12 mouse cellular contexts compared by ENCODE assay signal in genomic region chr14:30326226-30326625, GRCm38 (mm10).
DNase-seq lines count a peak whose midpoint lies in the region; ATAC-seq lines count a peak whose summit lies in the region.
"Had no signal": no experiment of that assay in that cellular context is flagged by ENCODE, and none has a peak within 500 bp of the region (broad histone marks: within the 10 kb centered on the region; RNA-seq: fewer than 3 reads in every experiment).

No protein-coding gene starts in this region.

- no peaks in the 10 kb centered on the region for H3K9me3 ChIP-seq in hindbrain, embryonic 10.5 days
- H3K9me3 ChIP-seq in hindbrain, embryonic 14.5 days (ENCODE audit: control insufficient read depth, low read length): no peaks in the 10 kb centered on the region
- H3K9me3 ChIP-seq in lung, embryonic 15.5 days: no peaks in the 10 kb centered on the region
- H3K9me3 ChIP-seq in stomach, embryonic 16.5 days (replicated peaks; ENCODE audit: control insufficient read depth, low read length): no peaks in the 10 kb centered on the region
- H3K9me3 ChIP-seq: G1E; liver, embryonic 13.5 days; neural tube, embryonic 13.5 days had no signal

- no peak for ATAC-seq in hindbrain, embryonic 14.5 days (ENCODE audit: low FRiP score)
- peak; percentile 25; the same call in 1 of the 2 replicates for ATAC-seq in lung, embryonic 15.5 days (ENCODE audit: borderline replicate concordance, extremely low read depth, low FRiP score, low TSS enrichment)
- no peak for ATAC-seq in stomach, embryonic 16.5 days (ENCODE audit: insufficient read depth, low FRiP score)

- no peak overlapping the region for H3K4me2 ChIP-seq in hindbrain, embryonic 14.5 days (replicated peaks)
- H3K4me2 ChIP-seq in lung, embryonic 15.5 days: no peak overlapping the region
- H3K4me2 ChIP-seq in stomach, embryonic 16.5 days (ENCODE audit: low read depth, low read length): no peak overlapping the region
- H3K4me2 ChIP-seq: liver, embryonic 13.5 days; neural tube, embryonic 13.5 days had no signal

- no peak overlapping the region for H3K9ac ChIP-seq in hindbrain, embryonic 14.5 days
- no peak overlapping the region for H3K9ac ChIP-seq in lung, embryonic 15.5 days
- H3K9ac ChIP-seq in stomach, embryonic 16.5 days (ENCODE audit: low read length): no peak overlapping the region
- H3K9ac ChIP-seq: liver, embryonic 13.5 days; neural tube, embryonic 13.5 days had no signal

- peak overlapping the region; percentile 4; the same call in 1 of the 2 replicates for H3K27ac ChIP-seq in hindbrain, embryonic 10.5 days
- no peak overlapping the region for H3K27ac ChIP-seq in hindbrain, embryonic 14.5 days
- peak overlapping the region; percentile 60; the same call in 1 of the 2 replicates for H3K27ac ChIP-seq in lung, embryonic 15.5 days
- peak overlapping the region; percentile 80 for H3K27ac ChIP-seq in stomach, embryonic 16.5 days (ENCODE audit: low read length)
- H3K27ac ChIP-seq: liver, embryonic 13.5 days; neural tube, embryonic 13.5 days had no signal

- H3K4me3 ChIP-seq in hindbrain, embryonic 10.5 days: no peak overlapping the region
- H3K4me3 ChIP-seq in hindbrain, embryonic 14.5 days (replicated peaks; ENCODE audit: low read length): no peak overlapping the region
- no peak overlapping the region for H3K4me3 ChIP-seq in lung, embryonic 15.5 days
- H3K4me3 ChIP-seq in stomach, embryonic 16.5 days (replicated peaks; ENCODE audit: low read length): no peak overlapping the region
- H3K4me3 ChIP-seq: liver, embryonic 13.5 days; neural tube, embryonic 13.5 days had no signal

- H3K4me1 ChIP-seq in hindbrain, embryonic 10.5 days (replicated peaks): peaks cover 21% of the 10 kb centered on the region
- no peaks in the 10 kb centered on the region for H3K4me1 ChIP-seq in hindbrain, embryonic 14.5 days (replicated peaks; ENCODE audit: control insufficient read depth, insufficient read depth, low read length)
- peaks cover 24% of the 10 kb centered on the region for H3K4me1 ChIP-seq in lung, embryonic 15.5 days
- peaks cover 21% of the 10 kb centered on the region for H3K4me1 ChIP-seq in stomach, embryonic 16.5 days (ENCODE audit: control insufficient read depth, insufficient read depth, low read length)
- H3K4me1 ChIP-seq: liver, embryonic 13.5 days had no signal

- no peak for DNase-seq in hindbrain, embryonic 10.5 days (ENCODE audit: low spot score)
- DNase-seq in hindbrain, embryonic 14.5 days (ENCODE audit: low spot score): no peak
- no peak for DNase-seq in lung, postnatal 4 days
- peak; percentile 27 for DNase-seq in heart, postnatal 4 days
- no peak for DNase-seq in embryo, embryonic 9.5 days (ENCODE audit: extremely low spot score)
- DNase-seq: adrenal gland, postnatal 25 days; cerebellum, postnatal 10 days; liver, embryonic 13.5 days had no signal

- H3K36me3 ChIP-seq in hindbrain, embryonic 10.5 days: no peaks in the 10 kb centered on the region
- H3K36me3 ChIP-seq in hindbrain, embryonic 14.5 days (replicated peaks; ENCODE audit: control insufficient read depth, insufficient read depth): no peaks in the 10 kb centered on the region
- no peaks in the 10 kb centered on the region for H3K36me3 ChIP-seq in lung, embryonic 15.5 days
- H3K36me3 ChIP-seq in stomach, embryonic 16.5 days (ENCODE audit: control insufficient read depth, insufficient read depth, low read length): no peaks in the 10 kb centered on the region
- H3K36me3 ChIP-seq: G1E; liver, embryonic 13.5 days; neural tube, embryonic 13.5 days had no signal

- H3K27me3 ChIP-seq in hindbrain, embryonic 10.5 days (ENCODE audit: insufficient read depth, poor library complexity, severe bottlenecking): no peaks in the 10 kb centered on the region
- H3K27me3 ChIP-seq in hindbrain, embryonic 14.5 days (ENCODE audit: control insufficient read depth, insufficient read depth, low read length): no peaks in the 10 kb centered on the region
- no peaks in the 10 kb centered on the region for H3K27me3 ChIP-seq in lung, embryonic 15.5 days
- H3K27me3 ChIP-seq in stomach, embryonic 16.5 days (ENCODE audit: control insufficient read depth, insufficient read depth, low read length): no peaks in the 10 kb centered on the region
- H3K27me3 ChIP-seq: liver, embryonic 13.5 days; neural tube, embryonic 13.5 days had no signal

- WGBS in hindbrain, embryonic 10.5 days: 71% methylated on average over 4 of the region's 4 CpGs
- WGBS in hindbrain, embryonic 14.5 days: 77% methylated on average over 4 of the region's 4 CpGs
- WGBS in lung, embryonic 15.5 days: 46% methylated on average over 4 of the region's 4 CpGs
- 53% methylated on average over 4 of the region's 4 CpGs for WGBS in stomach, embryonic 16.5 days
